Mouse (Mus musculus): ENCODE measurements around the gene Spindoc.
"Not testable (repeated sequence)": the region's sequence is repeated elsewhere in the genome, so short reads cannot be mapped to it uniquely, and the experiment has no call there.

The Spindoc gene

DNA sequence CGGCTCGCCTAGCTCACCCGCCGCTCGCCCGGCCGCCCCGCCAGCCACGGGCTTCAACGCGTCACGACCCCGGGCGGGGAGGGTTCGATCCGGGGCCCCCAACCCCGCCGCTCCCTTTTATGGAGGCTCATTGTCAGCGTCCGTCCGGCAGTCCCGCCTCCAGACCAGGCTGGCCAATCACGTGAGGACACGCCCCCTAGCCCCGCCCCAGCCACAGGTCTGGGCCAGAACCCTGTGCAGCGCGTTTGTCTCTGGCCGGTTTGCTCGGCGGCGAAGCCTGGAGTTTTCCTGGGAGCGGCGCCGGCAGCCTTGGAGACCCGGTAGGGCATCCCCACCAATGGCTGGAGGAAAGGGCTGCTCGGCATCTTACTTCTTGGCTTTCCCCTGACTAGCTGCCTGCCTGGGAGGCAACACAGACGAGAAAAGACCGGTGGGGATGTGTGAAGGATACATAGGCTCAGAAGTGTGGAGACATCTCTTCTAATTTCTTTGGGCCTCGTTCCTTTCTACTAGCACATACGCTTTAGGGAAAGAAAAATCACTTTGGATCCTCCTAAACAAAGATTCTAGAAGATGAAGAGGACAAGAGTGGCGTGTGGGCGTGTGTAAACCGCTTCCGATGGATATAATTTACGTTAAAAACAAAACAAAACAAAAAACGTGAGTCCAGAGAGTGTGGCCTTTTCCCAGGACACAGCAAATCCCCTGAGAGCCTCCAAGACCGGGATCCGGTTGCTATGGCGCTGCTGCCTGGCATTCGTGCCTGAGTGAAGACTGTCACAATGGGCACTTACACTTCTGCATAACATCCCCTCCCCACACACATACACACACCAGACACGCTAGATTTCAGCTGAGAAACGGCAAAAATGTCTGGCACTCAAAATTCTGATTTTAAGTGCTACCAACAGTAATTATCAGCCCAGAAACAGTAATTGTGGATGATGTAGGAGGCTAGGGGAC is at the start of gene Spindoc:
Gene Spindoc (minus strand): TSS at position 92 of the 963 bp plus-strand sequence.
- DNase-seq, result peak; percentile 99

DNA sequence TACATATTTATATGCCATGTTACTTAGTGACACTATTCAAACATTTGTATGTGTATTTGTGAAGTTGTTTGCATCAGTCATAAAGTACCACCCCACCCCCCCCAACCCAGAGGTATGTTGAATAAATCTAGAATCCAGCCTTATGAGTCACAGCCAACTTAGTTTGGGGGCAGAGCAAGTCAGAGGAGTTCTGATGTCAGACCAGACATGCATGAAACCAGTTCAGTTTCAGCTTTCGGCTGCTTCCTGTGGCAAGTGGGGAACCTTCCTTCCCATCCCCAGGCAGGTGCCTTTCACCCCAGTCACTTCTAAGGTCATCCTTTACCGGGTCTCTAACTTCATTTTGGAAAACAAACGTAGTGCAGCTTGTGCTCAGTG is 42.6 kb upstream of the Spindoc start:
- no peak for DNase-seq

DNA sequence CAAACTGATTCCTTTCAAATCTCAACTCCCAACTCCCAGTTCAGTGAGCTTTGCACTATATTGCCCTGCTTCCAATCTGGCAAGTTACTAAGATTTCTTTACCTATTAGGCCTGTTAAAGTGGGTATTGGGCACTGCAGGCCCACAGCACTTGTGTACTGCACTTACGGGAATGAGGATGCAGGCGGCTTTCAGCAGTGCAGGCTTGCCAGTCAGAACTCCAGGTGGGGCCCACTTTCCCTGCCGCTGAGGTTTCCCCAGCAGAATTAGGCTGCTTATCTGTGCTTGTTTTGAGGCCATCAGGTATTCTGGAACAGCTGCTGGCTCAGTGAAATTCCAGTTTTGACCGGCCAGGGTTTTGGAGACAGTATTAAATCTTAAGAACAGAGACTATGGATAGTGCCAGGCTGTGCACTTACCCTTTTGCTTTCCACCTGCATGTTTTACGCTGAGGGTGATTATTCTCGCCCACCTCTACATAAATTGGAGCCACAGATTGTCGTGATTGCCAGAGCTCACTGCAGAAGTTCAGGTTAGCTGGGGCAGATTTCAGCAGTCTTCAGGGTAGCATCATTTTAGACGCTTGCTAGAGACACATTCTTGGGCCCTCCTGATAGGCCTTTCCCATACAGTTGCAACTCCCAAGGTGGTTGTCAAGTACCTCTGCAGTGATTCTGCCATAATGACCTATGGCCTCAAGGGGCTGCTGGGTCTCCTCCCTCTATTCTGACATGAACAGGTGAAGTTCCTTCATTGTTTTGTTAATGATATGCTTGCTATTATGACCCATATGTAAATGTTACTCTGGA is 42.0 kb upstream of the Spindoc start:
- no peak for DNase-seq

DNA sequence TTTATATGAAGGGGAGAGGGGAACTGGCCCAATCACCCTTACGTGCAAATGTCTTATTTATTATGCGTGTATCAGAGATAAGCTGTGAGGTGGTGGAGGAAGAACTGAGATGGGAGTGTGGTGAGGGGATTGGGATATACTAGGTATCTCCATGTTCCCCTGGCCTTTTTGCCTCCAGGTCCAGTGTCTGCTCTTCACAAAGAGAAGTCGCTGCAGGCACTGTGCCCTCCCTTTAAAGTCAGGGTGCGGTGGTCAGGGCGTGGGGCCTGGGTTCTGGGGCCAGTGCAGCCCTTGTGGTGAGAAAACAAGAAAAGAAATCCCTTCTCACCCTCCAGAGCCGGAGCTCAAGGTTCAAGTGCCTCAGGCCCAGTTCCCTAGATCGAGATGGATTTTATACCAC is 41.3 kb upstream of the Spindoc start:
- DNase-seq, result no peak

DNA sequence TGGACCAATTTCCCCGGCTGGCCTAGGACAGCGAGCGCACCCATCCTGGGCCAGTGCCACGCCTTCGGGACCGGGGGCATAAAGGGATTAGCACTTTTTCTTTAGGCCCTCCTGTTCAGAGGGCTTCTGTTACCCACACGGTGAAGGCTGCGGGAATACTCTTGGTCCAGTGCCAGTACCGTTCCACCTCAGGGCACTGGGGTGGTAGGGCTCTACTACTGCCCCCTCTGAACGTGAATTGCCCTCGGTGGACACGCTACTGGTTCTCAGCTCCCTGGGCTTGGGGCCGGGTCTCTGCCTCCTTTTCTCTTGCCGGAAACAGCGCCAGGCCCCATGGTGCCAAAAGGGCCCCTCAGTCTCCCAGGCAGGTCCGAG is 40.8 kb upstream of the Spindoc start:
- DNase-seq, result no peak

DNA sequence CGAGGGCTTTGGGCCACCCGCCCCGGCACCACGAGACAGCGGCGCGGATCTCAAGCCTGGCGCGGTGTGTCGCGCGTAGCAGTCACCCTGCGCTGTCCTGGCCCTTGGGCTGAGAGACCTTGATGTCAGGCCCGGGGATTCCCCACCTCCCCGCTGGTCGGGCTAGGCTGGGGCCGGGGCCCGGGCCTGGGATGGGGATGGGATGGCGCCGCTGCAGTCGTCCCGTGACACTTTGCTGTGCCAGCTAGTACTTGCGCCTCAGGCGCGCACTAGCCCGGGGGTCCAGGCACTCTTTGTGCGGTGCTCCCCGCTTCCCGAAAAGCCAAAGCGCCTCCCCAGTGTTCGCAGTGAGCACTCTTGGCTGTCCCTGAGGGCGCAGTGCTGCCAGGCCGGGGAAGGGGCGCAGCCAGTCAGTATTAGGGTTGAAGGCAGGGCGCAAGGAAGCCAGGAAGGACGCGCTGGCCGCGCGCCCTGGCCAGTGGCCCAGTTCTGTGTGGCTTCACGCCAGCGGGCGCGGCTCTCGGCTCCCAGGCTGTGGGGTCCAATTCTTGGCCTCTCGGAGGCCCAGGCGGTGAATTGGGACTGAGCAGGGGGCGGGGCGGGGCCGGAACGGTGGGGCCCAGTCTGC is 40.3 kb upstream of the Spindoc start:
- no peak for DNase-seq

DNA sequence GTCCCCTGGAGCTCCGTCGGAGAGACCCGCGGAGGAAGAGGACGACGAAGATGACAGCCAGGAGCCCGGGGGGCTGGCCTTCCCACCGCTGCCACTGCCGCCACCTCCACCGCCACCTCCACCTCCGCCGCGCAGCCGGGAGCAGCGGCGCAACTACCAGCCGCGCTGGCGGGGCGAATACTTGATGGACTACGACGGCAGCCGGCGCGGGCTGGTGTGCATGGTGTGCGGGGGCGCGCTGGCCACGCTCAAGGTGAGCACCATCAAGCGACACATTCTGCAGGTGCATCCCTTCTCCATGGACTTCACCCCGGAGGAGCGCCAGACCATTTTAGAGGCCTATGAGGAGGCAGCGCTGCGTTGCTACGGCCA is 39.8 kb upstream of the Spindoc start:
- no peak for DNase-seq

DNA sequence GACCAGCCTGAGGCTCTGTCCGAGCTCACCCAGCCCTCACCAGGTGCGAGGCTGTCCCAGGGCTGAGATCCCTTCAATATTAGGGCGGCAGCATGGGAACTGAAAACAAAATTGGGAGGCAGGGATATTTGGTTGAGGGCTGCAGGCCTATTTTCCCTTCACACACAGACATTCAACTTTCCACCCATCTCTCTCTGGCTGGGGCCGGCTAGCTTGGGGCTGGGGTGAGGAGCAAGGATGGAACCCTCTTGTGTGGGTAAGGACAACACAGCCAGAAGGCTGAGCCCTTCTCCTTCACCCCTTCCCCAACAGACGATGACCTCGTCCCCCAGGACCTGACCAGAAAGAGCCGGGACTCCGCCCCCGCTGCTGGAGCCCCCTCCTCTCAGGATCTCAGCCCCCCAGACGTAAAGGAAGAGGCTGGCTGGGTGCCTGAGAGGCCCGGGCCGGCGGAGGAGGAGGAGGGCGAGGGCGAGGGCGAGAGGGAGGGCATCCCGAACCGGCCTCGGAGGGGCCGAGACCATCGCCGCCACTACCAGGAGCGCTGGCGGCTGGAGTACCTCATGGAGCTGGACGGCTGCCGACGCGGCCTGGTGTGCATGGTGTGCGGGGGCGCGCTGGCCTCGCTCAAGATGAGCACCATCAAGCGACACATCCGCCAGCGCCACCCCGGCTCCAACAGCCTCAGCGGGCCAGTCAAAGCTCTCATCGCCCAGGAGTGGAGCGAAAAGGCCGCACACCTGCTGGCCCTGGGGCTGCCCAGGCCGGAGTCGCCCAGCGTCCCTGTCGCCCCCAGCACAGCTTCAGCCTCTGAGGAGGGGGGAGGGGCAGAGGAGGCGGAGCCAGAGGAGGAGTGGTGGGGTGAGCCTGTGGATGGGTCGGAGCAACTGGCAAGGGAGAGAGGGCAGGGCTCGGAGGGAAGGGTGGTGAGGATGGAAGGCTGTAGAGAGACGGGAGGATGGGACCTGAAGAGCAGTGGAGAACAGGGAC is 39.1 kb upstream of the Spindoc start:
- no peak for DNase-seq

DNA sequence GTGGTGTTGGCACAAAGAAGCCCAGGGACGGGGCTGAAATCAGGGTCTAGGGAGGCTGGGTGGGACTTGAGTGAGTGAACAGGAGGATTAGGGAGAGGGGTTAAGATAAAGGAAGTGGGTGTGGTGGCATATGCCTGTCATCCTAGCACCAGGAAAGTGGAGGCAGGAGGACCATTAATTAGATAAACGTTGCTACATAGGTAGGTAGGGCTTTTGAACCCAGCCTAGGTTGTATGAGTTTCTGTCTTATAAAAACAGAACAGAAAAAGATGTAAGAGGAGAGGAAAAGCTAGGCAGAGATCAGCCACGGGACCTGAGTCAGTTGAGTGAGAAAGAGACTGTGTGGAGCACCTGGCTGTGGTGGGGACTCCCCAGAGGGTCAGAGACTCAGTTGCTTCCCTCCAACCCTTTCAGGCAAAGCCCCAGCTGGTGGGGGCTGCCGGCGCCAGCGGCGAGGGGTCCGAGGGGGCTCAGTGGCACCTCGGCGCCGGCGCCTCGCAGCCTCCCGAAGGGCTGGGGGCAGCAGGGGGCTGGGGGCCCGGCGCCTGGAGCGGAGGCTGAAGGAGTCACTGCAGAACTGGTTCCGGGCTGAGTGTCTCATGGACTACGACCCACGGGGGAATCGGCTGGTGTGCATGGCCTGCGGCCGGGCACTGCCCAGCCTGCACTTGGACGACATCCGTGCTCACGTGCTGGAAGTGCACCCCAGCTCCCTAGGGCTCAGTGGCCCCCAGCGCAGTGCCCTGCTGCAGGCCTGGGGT is 38.2 kb upstream of the Spindoc start:
- DNase-seq, result no peak

DNA sequence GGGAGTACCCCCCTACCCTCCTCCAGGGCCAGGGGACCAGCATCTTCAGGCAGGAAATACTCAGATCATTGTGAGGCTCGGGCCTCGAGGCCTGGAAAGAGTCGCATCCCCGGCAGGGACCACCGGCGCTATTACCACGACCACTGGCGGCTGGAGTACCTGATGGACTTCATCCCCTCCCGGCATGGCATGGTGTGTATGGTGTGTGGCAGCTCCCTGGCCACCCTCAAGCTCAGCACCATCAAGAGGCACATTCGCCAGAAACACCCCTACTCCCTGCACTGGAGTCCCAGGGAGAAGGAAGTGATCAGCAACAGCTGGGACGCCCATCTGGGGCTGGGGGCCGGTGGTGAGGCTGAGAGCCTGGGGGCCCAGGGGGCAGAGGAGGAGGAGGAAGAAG is 37.3 kb upstream of the Spindoc start:
- DNase-seq, result no peak

DNA sequence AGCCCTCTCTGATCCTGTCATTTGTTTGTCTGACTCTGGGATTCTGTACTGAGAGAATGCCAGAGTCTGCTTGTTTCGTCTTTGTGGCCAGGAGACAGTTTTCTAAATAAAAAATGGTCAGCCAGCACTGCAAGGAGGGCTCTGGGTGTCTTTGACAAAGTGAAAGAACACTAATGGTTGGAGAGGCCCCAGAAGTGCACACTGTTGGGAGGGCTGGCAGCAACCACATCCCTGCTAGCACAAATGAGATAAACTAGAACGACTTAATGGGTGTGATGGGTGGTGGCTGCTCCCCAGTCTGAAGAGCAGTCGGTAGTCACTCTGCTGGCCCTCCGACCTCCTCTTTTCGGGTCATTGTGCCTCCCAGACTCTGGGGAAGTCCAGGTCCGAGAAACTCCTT is 36.3 kb upstream of the Spindoc start:
- no peak for DNase-seq

DNA sequence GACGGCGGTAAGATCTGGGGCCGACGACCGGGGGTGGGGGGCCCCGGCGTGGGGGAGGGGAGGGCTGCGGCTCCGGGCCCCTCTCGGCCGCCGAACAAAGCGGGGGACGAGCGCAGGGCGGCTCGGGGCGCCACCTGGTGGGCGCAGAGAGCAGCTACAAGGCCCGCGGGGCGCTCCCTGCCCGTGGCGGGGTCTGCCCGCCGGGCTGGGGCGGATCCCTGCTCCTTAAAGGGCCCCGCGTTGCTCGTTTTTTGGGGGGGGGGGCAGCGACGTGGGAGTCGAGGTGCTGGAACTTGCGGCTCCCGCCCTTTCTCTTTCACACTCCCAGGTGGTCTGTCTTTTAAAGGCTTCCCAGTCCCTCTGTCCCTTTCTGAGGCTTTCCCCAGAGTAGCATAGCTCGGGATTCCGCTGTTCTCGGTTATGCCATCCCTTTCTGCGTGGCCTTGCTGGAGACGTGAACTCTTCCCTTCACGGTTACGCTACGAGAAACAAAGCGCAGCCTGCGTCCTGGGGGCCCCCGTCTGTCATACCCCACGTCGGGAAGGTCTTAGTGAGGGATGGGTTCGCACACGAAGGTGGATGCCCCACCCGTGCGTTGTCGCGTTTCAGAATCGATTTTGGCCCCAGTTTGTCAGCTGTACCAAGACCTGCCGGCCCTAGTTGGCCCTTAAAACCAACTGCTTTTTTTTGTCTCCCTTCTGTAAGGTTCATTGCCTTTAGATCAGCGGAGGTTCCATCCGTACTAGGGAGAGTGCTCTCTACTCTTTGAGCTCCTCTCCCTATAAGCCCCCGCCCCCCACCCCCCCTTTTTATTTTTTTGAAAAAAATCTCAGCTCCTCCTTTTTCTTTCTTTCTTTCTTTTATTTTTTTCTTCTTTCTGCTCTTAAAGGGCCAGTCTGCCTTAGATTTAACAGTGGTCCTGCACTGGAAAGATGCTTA is 35.4 kb upstream of the Spindoc start:
- DNase-seq, result peak; percentile 91

DNA sequence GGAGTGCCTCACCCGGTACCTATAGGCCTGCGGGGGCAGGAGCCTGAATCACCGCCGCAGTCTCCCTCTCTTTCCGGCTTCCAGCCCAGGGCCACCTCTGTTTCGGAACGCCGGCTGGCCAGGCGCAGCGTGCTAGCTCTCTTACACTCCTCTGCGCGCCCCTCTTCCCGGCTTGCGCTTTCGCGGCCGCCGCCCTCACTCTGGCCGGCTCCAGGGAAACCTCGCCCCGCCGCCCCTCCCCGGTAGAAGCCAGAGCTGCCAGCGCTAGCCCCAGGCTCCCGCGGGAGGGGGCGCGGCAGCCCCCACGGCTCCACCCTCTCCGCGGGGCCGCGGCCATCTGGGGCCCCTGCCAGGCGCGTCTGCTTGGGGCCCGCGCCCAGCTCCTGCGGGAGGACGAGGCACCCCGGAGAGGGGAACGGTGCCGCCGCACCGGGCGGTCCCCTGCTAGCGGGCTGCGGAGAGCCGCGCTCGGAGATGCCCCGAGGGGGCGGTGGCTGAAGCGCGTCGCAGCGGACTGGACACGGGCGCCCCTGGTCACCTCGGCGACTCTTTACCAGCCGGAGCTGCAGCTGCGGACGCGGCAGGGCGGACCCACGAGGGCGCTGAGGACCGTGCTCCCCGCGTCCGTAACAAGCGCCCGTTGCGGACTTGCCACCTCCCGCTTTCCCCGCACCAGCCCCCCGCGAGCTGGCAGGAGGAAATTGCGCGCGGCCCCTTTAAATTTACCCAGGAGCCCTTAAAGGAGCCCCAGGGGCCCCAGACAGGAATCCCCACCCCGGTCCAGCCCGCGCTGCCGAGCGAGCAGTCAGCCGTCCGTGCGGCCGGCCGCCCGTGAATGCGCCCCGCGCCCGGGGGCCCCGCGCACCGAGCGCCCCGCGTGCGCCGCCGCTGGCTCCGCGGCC is 34.3 kb upstream of the Spindoc start, which contains the start of gene 2700081O15Rik:
Gene 2700081O15Rik (plus strand): TSS at position 792 of the 902 bp plus-strand sequence.
- peak; percentile 79 for DNase-seq

DNA sequence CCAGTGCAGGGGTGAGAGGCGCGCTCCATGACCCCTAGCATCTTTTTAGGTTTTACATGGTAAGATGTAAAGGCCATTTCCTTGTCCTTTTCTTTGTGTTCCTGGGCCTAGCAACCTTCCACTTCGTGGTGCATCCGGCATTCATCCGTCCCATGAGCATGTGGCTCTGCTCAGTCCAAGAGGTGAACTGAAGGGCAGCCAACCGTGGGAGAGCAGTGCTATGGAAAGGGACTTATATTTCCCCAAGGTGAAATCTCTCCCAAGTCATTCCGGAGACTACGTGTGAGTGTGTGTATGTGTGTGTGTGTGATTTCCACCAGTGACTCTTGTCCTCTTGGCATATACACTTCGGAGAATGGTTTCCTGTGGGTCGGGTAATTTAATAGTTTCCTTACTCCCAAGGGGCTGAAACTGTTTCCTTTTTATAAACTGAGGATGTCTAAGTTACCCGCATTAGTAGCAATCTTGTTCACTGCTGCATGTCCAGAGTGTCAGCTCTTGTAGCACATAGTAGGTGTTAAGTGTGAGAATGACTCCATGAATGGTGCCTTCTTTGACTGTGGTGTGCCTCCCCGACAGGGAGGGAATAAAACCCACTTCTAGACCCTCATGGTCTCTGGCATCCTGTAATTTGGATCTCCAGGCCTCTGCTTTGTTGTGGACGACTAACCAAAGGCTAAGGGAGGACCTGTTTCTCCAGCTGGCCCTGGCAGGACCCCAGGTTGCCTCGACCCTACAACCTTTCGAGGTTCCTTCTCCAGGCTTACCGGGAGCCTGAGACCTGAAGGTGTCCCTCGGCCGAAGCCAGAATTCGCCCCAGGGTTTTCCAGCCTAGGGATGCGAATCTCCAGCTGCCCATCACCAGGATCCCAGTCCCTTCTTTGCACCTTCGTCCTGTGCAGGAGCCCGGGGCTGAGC is 33.4 kb upstream of the Spindoc start:
- no peak for DNase-seq

DNA sequence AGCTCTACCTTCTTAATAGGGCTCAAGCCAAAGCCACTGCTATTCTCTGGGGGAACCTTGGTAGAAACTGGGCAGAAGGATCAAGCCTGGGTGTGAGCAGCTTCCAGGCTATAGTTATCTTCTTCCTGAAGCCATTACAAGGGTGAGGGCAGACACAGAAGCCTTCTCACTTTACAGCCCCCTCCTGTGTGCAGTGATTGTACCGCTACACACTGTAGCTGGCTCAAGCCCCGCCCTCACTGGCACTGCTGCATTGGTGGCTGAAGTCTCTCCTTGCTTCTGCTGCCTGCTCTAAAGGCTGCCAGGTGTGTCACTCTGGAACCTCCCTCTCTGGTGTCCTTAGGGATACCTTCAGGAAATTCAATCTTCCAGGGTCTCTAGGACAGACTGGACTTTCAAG is 29.6 kb upstream of the Spindoc start:
- DNase-seq, result no peak

DNA sequence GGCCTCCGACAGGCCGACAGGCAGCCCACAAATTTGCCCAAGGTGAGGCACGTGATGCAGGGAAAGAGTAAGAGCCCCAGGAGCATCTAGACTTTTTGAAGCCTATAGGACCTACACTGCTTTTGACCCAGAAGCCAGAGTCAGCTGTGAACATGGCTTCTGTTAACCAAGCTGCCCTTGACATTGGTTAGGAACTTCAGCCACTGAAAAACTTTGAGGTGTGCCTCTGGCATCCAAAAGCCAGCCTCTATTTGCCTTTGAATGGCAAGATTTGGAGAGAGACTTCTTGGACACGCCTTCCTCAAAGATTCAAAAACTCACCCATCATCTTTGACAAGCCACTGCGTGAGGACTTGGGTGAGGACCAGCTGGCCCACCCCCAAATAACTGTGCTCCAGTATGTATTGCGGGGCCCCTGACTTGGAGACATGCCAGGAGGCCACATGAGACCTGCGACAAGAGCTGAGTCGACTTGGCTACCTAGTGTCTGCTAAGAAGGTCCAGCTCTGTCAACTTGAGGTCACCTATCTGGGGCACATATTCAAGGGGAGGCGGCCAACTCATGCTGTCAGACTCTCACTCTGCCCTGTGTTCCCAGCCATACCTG is 21.9 kb upstream of the Spindoc start:
- DNase-seq, result no peak

DNA sequence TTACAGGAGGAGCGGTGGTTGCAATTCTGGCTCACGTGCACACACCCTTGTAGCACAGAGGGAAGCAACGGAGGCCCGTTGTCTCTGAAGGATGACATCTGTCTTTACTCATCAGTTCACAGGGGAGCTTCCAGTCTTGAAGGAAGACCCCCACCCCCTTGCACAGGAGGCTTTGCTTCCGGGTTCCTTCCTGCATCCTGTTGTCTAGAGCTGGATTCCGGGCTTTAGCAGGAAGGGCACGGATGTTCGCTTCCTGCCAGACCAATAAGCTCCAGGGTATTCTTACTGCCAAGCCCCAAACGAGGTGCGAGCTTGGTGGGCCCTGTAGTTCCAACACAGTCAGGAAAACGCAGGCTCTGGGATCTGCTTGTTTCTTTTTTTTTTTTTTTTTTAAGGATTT is 17.8 kb upstream of the Spindoc start:
- no peak for DNase-seq

DNA sequence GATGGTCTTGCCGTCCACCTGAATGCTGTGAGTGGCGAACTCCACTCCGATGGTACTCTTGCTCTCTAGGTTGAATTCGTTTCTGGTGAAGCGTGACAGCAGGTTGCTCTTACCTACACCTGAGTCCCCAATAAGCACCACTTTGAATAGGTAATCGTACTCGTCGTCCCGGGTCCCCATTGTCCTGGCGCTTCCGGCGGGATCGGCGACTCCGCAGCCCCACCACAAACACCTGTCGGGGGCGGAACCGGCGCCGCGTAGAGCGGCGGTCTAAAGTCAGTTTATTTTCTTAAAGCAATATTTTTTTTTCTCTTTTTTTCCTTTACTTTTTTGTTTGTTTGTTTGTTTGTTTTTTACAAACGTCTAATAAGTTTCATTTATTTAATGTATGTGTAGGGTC is 16.1 kb upstream of the Spindoc start:
- DNase-seq, result not testable (repeated sequence)

Data from thymus, postnatal 25 days (tissue).